Mouse (Mus musculus): ENCODE measurements around the gene Dda1. TPM values are rescaled to one million over a fixed set of nuclear protein-coding genes. Genes with fewer than 3 reads are reported as not detected.

Gene Dda1
- total RNA-seq, 2 experiments from 2014 or later, result 26.8 to 31.1 TPM

- TF ChIP-seq CTCF (IDR thresholded peaks at IDR 0.05), result no peak
- intact Hi-C loops (cut with DNase I), result no loop called here
- DNase-seq, result peak; percentile 24
- H3K4me3 ChIP-seq, result no peak overlapping the region
- H3K27ac ChIP-seq, result no peak overlapping the region
Measured at GRCm38 (mm10) chr8:71461152-71461840, 7.7 kb upstream of the Dda1 start.

- no peak for TF ChIP-seq CTCF (IDR thresholded peaks at IDR 0.05)
- intact Hi-C loops (cut with DNase I), result loop anchor here (2.0 kb wide), 1 partner anchor 19 kb away; no protein-coding TSS in a partner anchor
- Histone ChIP-seq H3K4me3 (peak overlapping the region; percentile 83; the same call in 1 of the 2 replicates), H3K27ac (no peak overlapping the region)
- peak; percentile 13 for DNase-seq
Measured at GRCm38 (mm10) chr8:71462191-71462590, 6.8 kb upstream of the Dda1 start.

- Histone ChIP-seq H3K27ac (peak overlapping the region; percentile 95), H3K4me3 (peak overlapping the region; percentile 83)
- intact Hi-C loops (cut with DNase I), result loop anchor here (2.0 kb wide), 1 partner anchor 20 kb away; no protein-coding TSS in a partner anchor
- no peak for DNase-seq
- TF ChIP-seq CTCF (IDR thresholded peaks at IDR 0.05), result no peak
Measured at GRCm38 (mm10) chr8:71462786-71463185, 6.2 kb upstream of the Dda1 start.

- intact Hi-C loops (cut with DNase I), result loop anchor here (2.0 kb wide), 1 partner anchor 21 kb away; no protein-coding TSS in a partner anchor
- TF ChIP-seq CTCF (IDR thresholded peaks at IDR 0.05), result no peak
- peak; percentile 98 for DNase-seq
- peak within 1 kb of the TSS; percentile 83 for H3K4me3 ChIP-seq
- peak within 1 kb of the TSS; percentile 95 for H3K27ac ChIP-seq
Measured at GRCm38 (mm10) chr8:71463188-71464033, 5.6 kb upstream of the Dda1 start, which contains the start of gene Abhd8. Abhd8 (minus strand) TSS chr8:71463655.

GRCm38 (mm10) chr8:71464513-71465500 is 4.2 kb upstream of the Dda1 start, which contains the start of gene Mrpl34:
Mrpl34 (plus strand) TSS chr8:71464959.
- TF ChIP-seq CTCF (IDR thresholded peaks at IDR 0.05), result peak; percentile 99; the same call in 1 of the 2 replicates
- Histone ChIP-seq H3K27ac (peak within 1 kb of the TSS; percentile 95), H3K4me3 (peak within 1 kb of the TSS; percentile 89)
- DNase-seq, result peak; percentile 98
- intact Hi-C loops (cut with DNase I), result loop anchor here (5.0 kb wide), 1 partner anchor 88 kb away; no protein-coding TSS in a partner anchor

- DNase-seq, result no peak
- Histone ChIP-seq H3K4me3 (peak overlapping the region; percentile 89), H3K27ac (peak overlapping the region; percentile 95)
- intact Hi-C loops (cut with DNase I), result loop anchor here (5.0 kb wide), 1 partner anchor 88 kb away; no protein-coding TSS in a partner anchor
- TF ChIP-seq CTCF (IDR thresholded peaks at IDR 0.05), result no peak
Measured at GRCm38 (mm10) chr8:71465733-71466132, 3.3 kb upstream of the Dda1 start.

DNA sequence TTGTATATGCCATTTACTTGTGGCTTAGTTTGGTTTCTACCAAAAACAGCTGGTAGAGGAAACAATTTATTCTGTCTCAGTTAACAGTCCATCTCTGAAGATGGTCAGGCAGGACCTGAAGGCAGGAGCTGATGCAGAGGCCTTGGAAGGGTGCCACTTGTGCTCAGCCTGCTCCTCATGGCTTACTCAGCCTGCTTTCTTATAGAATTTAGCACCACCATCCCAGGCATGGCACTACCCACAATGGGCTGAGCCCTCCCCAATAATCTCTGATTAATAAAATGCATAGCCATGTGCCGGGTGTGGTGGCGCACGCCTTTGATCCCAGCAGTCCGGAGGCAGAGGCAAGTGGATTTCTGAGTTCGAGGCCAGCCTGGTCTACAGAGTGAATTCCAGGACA is 2.8 kb upstream of the Dda1 start:
- Histone ChIP-seq H3K4me3 (peak overlapping the region; percentile 89; the same call in 1 of the 2 replicates), H3K27ac (no peak overlapping the region)
- intact Hi-C loops (cut with DNase I), result loop anchor here (5.0 kb wide), 1 partner anchor 89 kb away; no protein-coding TSS in a partner anchor
- DNase-seq, result no peak
- no peak for TF ChIP-seq CTCF (IDR thresholded peaks at IDR 0.05)

DNA sequence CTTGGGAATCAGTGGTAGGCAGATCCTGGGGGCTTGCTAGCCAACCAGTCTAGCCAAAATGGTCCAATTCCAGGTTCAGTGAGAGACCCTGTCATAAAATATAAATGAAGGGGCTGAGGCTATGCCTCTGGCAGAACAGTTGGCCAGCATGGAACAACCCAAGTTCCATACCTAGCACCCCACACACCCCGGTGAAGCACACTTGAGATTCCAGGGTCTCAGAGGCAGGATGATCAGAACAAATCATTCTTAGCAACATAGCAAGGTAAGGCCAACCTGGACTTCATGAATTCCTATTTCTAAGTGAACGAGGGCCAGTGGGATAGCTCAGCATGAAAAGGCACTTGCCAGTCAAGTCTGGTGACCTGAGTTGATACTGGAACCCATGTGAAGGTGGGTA is 1.8 kb upstream of the Dda1 start:
- intact Hi-C loops (cut with DNase I), result loop anchor here (5.0 kb wide), 1 partner anchor 90 kb away; no protein-coding TSS in a partner anchor
- DNase-seq, result no peak

DNA sequence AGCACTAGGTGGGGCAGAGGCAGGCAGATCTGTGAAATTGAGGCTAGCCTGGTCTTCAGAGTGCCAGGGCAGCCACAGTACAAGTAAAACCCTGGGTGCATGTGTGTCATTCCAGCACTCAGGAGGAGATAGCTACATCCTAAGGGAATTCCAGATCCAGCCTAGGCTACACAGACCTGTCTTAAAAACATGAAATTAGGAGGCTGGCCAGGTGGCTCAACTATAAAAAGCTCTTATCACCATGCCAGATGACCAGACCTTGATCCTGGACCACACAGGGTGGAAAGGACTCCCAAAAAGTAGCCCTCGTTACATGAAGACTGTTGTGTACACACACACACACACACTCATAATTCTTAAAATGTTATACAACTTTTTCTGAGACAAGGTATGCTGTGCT is 998 bp upstream of the Dda1 start:
- intact Hi-C loops (cut with DNase I), result loop anchor here (5.0 kb wide), 1 partner anchor 91 kb away; no protein-coding TSS in a partner anchor
- no peak for TF ChIP-seq CTCF (IDR thresholded peaks at IDR 0.05)
- DNase-seq, result no peak
- Histone ChIP-seq H3K4me3 (no peak overlapping the region), H3K27ac (no peak overlapping the region)

More for the DNA sequence above, 1.8 kb upstream of the Dda1 start:
- TF ChIP-seq CTCF (IDR thresholded peaks at IDR 0.05), result no peak
- H3K27ac ChIP-seq, result no peak overlapping the region
- no peak overlapping the region for H3K4me3 ChIP-seq

- DNase-seq, result no peak
- intact Hi-C loops (cut with DNase I), result loop anchor here (5.0 kb wide), 1 partner anchor 92 kb away; no protein-coding TSS in a partner anchor
- Histone ChIP-seq H3K4me3 (peak overlapping the region; percentile 96), H3K27ac (peak overlapping the region; percentile 98)
- TF ChIP-seq CTCF (IDR thresholded peaks at IDR 0.05), result no peak
Measured at GRCm38 (mm10) chr8:71469411-71469810, 412 bp downstream of the Dda1 start.

DNA sequence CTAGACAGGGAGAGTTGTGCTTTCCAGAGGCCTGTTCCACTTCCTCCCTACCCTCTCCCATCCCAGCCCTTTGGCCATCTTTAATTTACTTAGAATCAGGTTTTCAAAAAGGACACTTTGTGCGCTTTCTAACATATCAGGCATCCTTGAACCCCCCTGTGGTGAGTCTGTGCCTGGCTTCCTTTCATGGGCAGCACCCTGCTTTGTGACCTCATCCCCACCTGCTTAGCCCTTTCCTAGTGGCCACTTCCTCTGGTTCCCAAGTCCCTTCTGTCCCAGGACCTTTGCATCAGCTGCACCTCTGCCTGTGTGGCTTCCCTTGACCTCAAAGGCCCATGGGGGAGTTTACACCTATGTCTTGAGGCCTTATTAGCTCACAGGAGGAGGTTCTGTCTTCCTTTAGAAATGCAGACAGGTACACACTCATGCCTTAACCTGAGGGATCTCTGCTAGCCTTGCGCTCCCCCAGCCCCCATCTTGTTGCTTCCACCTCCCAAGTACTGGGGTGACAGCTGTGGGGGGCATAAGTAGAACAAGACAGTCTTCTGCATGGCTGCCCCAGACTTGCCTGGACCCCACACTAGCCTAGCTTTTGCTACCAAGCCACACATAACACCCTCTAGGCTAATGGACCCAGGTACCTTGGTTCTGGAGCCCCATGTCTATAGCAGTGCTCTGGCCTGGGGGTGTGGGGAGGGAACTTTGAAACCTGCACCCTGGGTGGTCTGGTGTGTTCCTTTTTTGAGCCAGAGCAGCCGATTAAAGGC is 1.3 kb downstream of the Dda1 start:
- TF ChIP-seq CTCF (IDR thresholded peaks at IDR 0.05), result no peak
- H3K4me3 ChIP-seq, result peak overlapping the region; percentile 96
- peak overlapping the region; percentile 98 for H3K27ac ChIP-seq
- intact Hi-C loops (cut with DNase I), result no loop called here
- no peak for DNase-seq

Measured in gastrocnemius, adult 2 months (tissue).